Mouse (Mus musculus) heart, embryonic 10.5 days (tissue): ENCODE data around the gene Fgf7. TPM values are rescaled to one million over a fixed set of nuclear protein-coding genes. Genes with fewer than 3 reads are reported as not detected.

Source experiments
- DNase-seq: peaks from one replicate; pipeline ENCODE4 v3.0.0-alpha.2; 2017; ENCODE audit warnings: low spot score
- H3K27ac ChIP-seq: fragments of 300-500 bp; sonication (generic); 2 replicates; pipeline ENCODE4 v1.5.1; 2016; ENCODE audit warnings: mild to moderate bottlenecking
- H3K27me3 ChIP-seq: fragments of 300-500 bp; sonication (generic); 2 replicates; pipeline ENCODE4 v1.6.1; 2016; ENCODE audit warnings: mild to moderate bottlenecking; ENCODE audit not compliant: poor library complexity, insufficient read depth, severe bottlenecking
- H3K36me3 ChIP-seq: fragments of 300-500 bp; sonication (generic); 2 replicates; pipeline ENCODE4 v1.6.1; 2016; ENCODE audit warnings: mild to moderate bottlenecking, moderate library complexity
- H3K4me1 ChIP-seq: fragments of 300-500 bp; sonication (generic); 2 replicates; pipeline ENCODE4 v1.6.1; 2016; ENCODE audit warnings: mild to moderate bottlenecking
- H3K4me3 ChIP-seq: fragments of 300-500 bp; sonication (generic); 2 replicates; pipeline ENCODE4 v1.5.1; 2016; ENCODE audit warnings: mild to moderate bottlenecking, moderate library complexity
- H3K9me3 ChIP-seq: fragments of 300-500 bp; sonication (generic); 2 replicates; pipeline ENCODE4 v1.6.1; 2016; ENCODE audit warnings: mild to moderate bottlenecking, moderate library complexity
- WGBS: fragments of 180-500 bp; shearing (Covaris S2); methylation state at CpG from one replicate; pipeline ENCODE4 v1.1.7; 2016; 5-methylcytosine and 5-hydroxymethylcytosine counted together
- polyA plus RNA-seq: library from polyadenylated mRNA; unstranded; fragments of >200 nt; fragmentation: Nextera tagmentation; extraction: Ambion mirVana; gene quantifications from 2 replicates; pipeline ENCODE4 v1.2.1, GENCODE M21; 2016

The Fgf7 gene
- polyA plus RNA-seq, 1 experiment from 2014 or later, result 0.46 TPM

- DNase-seq, result peak; percentile 78
- Histone ChIP-seq H3K4me1 (peaks cover 41% of the 10 kb centered on the region), H3K27ac (peak overlapping the region; percentile 67; the same call in 1 of the 2 replicates), H3K9me3 (no peaks in the 10 kb centered on the region), H3K4me3 (no peak overlapping the region), H3K27me3 (no peaks in the 10 kb centered on the region), H3K36me3 (no peaks in the 10 kb centered on the region)
- 41% methylated on average over 4 of the region's 4 CpGs for WGBS
These were observed 5.0 kb downstream of the Fgf7 start for GRCm38 (mm10) chr2:126039414-126039891.

GRCm38 (mm10) chr2:126040651-126041050 lies 6.2 kb downstream of the Fgf7 start:
- H3K4me3 ChIP-seq, result no peak overlapping the region
- DNase-seq, result no peak
- H3K4me1 ChIP-seq, result peaks cover 35% of the 10 kb centered on the region
- H3K27me3 ChIP-seq, result no peaks in the 10 kb centered on the region
- no peak overlapping the region for H3K27ac ChIP-seq
- H3K36me3 ChIP-seq, result no peaks in the 10 kb centered on the region
- H3K9me3 ChIP-seq, result no peaks in the 10 kb centered on the region
- 79% methylated on average over 2 of the region's 2 CpGs for WGBS

GRCm38 (mm10) chr2:126041237-126041636 lies 6.8 kb downstream of the Fgf7 start:
- Histone ChIP-seq H3K4me1 (peaks cover 34% of the 10 kb centered on the region), H3K27me3 (no peaks in the 10 kb centered on the region), H3K36me3 (no peaks in the 10 kb centered on the region), H3K4me3 (no peak overlapping the region), H3K27ac (no peak overlapping the region), H3K9me3 (no peaks in the 10 kb centered on the region)
- no peak for DNase-seq
- 84% methylated on average over 6 of the region's 6 CpGs for WGBS

- 56% methylated on average over 3 of the region's 3 CpGs for WGBS
- Histone ChIP-seq H3K4me1 (peaks cover 34% of the 10 kb centered on the region), H3K36me3 (no peaks in the 10 kb centered on the region), H3K27me3 (no peaks in the 10 kb centered on the region), H3K9me3 (no peaks in the 10 kb centered on the region), H3K4me3 (no peak overlapping the region), H3K27ac (peak overlapping the region; percentile 72; the same call in 1 of the 2 replicates)
- DNase-seq, result no peak
These were observed 8.2 kb downstream of the Fgf7 start for GRCm38 (mm10) chr2:126042674-126043073.

GRCm38 (mm10) chr2:126045621-126046020 lies 11.2 kb downstream of the Fgf7 start:
- H3K27me3 ChIP-seq, result no peaks in the 10 kb centered on the region
- H3K27ac ChIP-seq, result no peak overlapping the region
- H3K36me3 ChIP-seq, result no peaks in the 10 kb centered on the region
- no peaks in the 10 kb centered on the region for H3K9me3 ChIP-seq
- 86% methylated on average over 5 of the region's 5 CpGs for WGBS
- DNase-seq, result no peak
- H3K4me1 ChIP-seq, result peaks cover 19% of the 10 kb centered on the region
- no peak overlapping the region for H3K4me3 ChIP-seq

GRCm38 (mm10) chr2:126052749-126053557 lies 18.5 kb downstream of the Fgf7 start:
- Histone ChIP-seq H3K9me3 (no peaks in the 10 kb centered on the region), H3K4me1 (peaks cover 15% of the 10 kb centered on the region), H3K36me3 (no peaks in the 10 kb centered on the region), H3K27me3 (no peaks in the 10 kb centered on the region), H3K4me3 (no peak overlapping the region), H3K27ac (peak overlapping the region; percentile 64)
- DNase-seq, result no peak
- WGBS, result 59% methylated on average over 6 of the region's 6 CpGs

GRCm38 (mm10) chr2:126053657-126054056 lies 19.2 kb downstream of the Fgf7 start:
- WGBS, result 57% methylated on average over 5 of the region's 5 CpGs
- Histone ChIP-seq H3K4me1 (peaks cover 15% of the 10 kb centered on the region), H3K27ac (no peak overlapping the region)

GRCm38 (mm10) chr2:126060595-126060994 lies 26.1 kb downstream of the Fgf7 start:
- Histone ChIP-seq H3K9me3 (no peaks in the 10 kb centered on the region), H3K36me3 (no peaks in the 10 kb centered on the region), H3K27ac (no peak overlapping the region), H3K4me3 (no peak overlapping the region), H3K4me1 (peaks cover 14% of the 10 kb centered on the region), H3K27me3 (no peaks in the 10 kb centered on the region)
- WGBS, result 61% methylated on average over 4 of the region's 4 CpGs
- no peak for DNase-seq

More at GRCm38 (mm10) chr2:126053657-126054056, 19.2 kb downstream of the Fgf7 start:
- no peak for DNase-seq
- no peak overlapping the region for H3K4me3 ChIP-seq
- no peaks in the 10 kb centered on the region for H3K9me3 ChIP-seq
- no peaks in the 10 kb centered on the region for H3K27me3 ChIP-seq
- H3K36me3 ChIP-seq, result no peaks in the 10 kb centered on the region

- H3K36me3 ChIP-seq, result no peaks in the 10 kb centered on the region
- no peak for DNase-seq
- H3K4me3 ChIP-seq, result no peak overlapping the region
- no peaks in the 10 kb centered on the region for H3K9me3 ChIP-seq
- peaks cover 14% of the 10 kb centered on the region for H3K4me1 ChIP-seq
- no peak overlapping the region for H3K27ac ChIP-seq
- WGBS, result 78% methylated on average over 17 of the region's 17 CpGs
- no peaks in the 10 kb centered on the region for H3K27me3 ChIP-seq
These were observed 26.7 kb downstream of the Fgf7 start for GRCm38 (mm10) chr2:126061037-126061773.

- DNase-seq, result no peak
- peaks cover 14% of the 10 kb centered on the region for H3K4me1 ChIP-seq
- no peak overlapping the region for H3K27ac ChIP-seq
- H3K36me3 ChIP-seq, result no peaks in the 10 kb centered on the region
- no peaks in the 10 kb centered on the region for H3K27me3 ChIP-seq
- 79% methylated on average over 7 of the region's 7 CpGs for WGBS
- no peak overlapping the region for H3K4me3 ChIP-seq
- no peaks in the 10 kb centered on the region for H3K9me3 ChIP-seq
These were observed 28.4 kb downstream of the Fgf7 start for GRCm38 (mm10) chr2:126062876-126063275.

- H3K9me3 ChIP-seq, result no peaks in the 10 kb centered on the region
- peak overlapping the region; percentile 77 for H3K27ac ChIP-seq
- H3K4me3 ChIP-seq, result no peak overlapping the region
- H3K4me1 ChIP-seq, result peaks cover 14% of the 10 kb centered on the region
- H3K27me3 ChIP-seq, result no peaks in the 10 kb centered on the region
- no peak for DNase-seq
- WGBS, result 36% methylated on average over 2 of the region's 2 CpGs
- H3K36me3 ChIP-seq, result no peaks in the 10 kb centered on the region
These were observed 30.4 kb downstream of the Fgf7 start for GRCm38 (mm10) chr2:126064814-126065213.

GRCm38 (mm10) chr2:126065303-126065856 lies 30.9 kb downstream of the Fgf7 start:
- H3K4me1 ChIP-seq, result peaks cover 14% of the 10 kb centered on the region
- no peak overlapping the region for H3K4me3 ChIP-seq
- H3K27ac ChIP-seq, result peak overlapping the region; percentile 77; the same call in 1 of the 2 replicates
- no peaks in the 10 kb centered on the region for H3K9me3 ChIP-seq
- no peak for DNase-seq
- WGBS, result 85% methylated on average over 3 of the region's 3 CpGs
- no peaks in the 10 kb centered on the region for H3K36me3 ChIP-seq
- H3K27me3 ChIP-seq, result no peaks in the 10 kb centered on the region

GRCm38 (mm10) chr2:126069740-126070139 lies 35.3 kb downstream of the Fgf7 start:
- H3K4me1 ChIP-seq, result peaks cover 6% of the 10 kb centered on the region
- DNase-seq, result no peak
- 85% methylated on average over 1 of the region's 1 CpGs for WGBS
- no peaks in the 10 kb centered on the region for H3K27me3 ChIP-seq
- no peak overlapping the region for H3K4me3 ChIP-seq
- no peaks in the 10 kb centered on the region for H3K36me3 ChIP-seq
- no peaks in the 10 kb centered on the region for H3K9me3 ChIP-seq
- no peak overlapping the region for H3K27ac ChIP-seq
